Mouse (Mus musculus) Patski (cell line): ENCODE measurements around the gene Rorb. TPM values are rescaled to one million over a fixed set of nuclear protein-coding genes. Genes with fewer than 3 reads are reported as not detected.

Source experiments
- ATAC-seq: fragments of 100-300 bp; one replicate; pipeline ENCODE4 v1.8.0; 2021
- CTCF ChIA-PET: fragments of 350-600 bp; sonication (Branson Sonifier 250); formaldehyde crosslinking; loops from one replicate; lab custom pipeline; 2022; ENCODE audit warnings: inconsistent platforms; lab: Charles Lee
- POLR2A ChIA-PET: fragments of 350-600 bp; sonication (Branson Sonifier 250); formaldehyde crosslinking; loops from one replicate; lab custom pipeline; 2022; ENCODE audit warnings: antibody characterized with exemption, inconsistent platforms; lab: Charles Lee
- DNase-seq: peaks from one replicate; pipeline ENCODE4 v3.0.0-alpha.2; 2011; ENCODE audit warnings: low read depth, low spot score
- H3K27me3 ChIP-seq: fragments of 371-371 bp; one replicate; pipeline ENCODE4 v1.5.1; 2021
- CTCF ChIP-seq: fragments of 100-300 bp; IDR thresholded peaks from one replicate; pipeline ENCODE4 v1.5.1; 2021
- in situ Hi-C: fragments of 300-500 bp; cut with MboI; formaldehyde crosslinking; loops from 3 replicates; pipeline ENCODE4 v1.11.1; 2018; ENCODE audit warnings: low pct_unique_long_range_greater_than_20kb, mixed read lengths
- polyA plus RNA-seq: library from polyadenylated mRNA; unstranded; gene quantifications from one replicate; pipeline ENCODE4 v1.2.3, GENCODE M21; 2021

Rorb gene
- polyA plus RNA-seq, 1 experiment from 2014 or later = 0.03 TPM

- in situ Hi-C loops = no loop called here
- DNase-seq (no peak), ATAC-seq (no peak)
- no peak for TF ChIP-seq CTCF
- ChIA-PET CTCF (interaction anchor here (1.0 to 1.5 kb wide), 2 partner anchors 15 to 17 kb away, joined by 4 read pairs; no protein-coding TSS in a partner anchor), POLR2A (no interaction called here)
- H3K27me3 ChIP-seq = no peaks in the 10 kb centered on the region
These were observed 221.4 kb downstream of the Rorb start for GRCm38 (mm10) chr19:18889632-18890031.

- no peaks in the 10 kb centered on the region for H3K27me3 ChIP-seq
- ChIA-PET POLR2A (no interaction called here), CTCF (interaction anchor here (1.2 to 1.5 kb wide), 2 partner anchors 8 to 17 kb away, joined by 3 to 4 read pairs; no protein-coding TSS in a partner anchor)
- TF ChIP-seq CTCF = no peak
- DNase-seq = no peak
- in situ Hi-C loops = no loop called here
- no peak for ATAC-seq
These were observed 221.8 kb downstream of the Rorb start for GRCm38 (mm10) chr19:18889117-18889627.

- POLR2A ChIA-PET = no interaction called here
- CTCF ChIA-PET = interaction anchor here (1.2 to 1.5 kb wide), 2 partner anchors 9 to 16 kb away, joined by 3 to 4 read pairs; no protein-coding TSS in a partner anchor
- no peak for TF ChIP-seq CTCF
- no peak for DNase-seq
- ATAC-seq = no peak
- in situ Hi-C loops = no loop called here
- no peaks in the 10 kb centered on the region for H3K27me3 ChIP-seq
These were observed 222.4 kb downstream of the Rorb start for GRCm38 (mm10) chr19:18888491-18889116.

GRCm38 (mm10) chr19:18887646-18888407 is 223.2 kb downstream of the Rorb start:
- TF ChIP-seq CTCF = no peak
- no peaks in the 10 kb centered on the region for H3K27me3 ChIP-seq
- ChIA-PET POLR2A (no interaction called here), CTCF (interaction anchor here (1.2 kb wide), 2 partner anchors 9 to 10 kb away, joined by 3 read pairs; no protein-coding TSS in a partner anchor)
- ATAC-seq = no peak
- in situ Hi-C loops = no loop called here
- DNase-seq = no peak

GRCm38 (mm10) chr19:18881162-18881561 is 229.8 kb downstream of the Rorb start:
- POLR2A ChIA-PET = no interaction called here
- TF ChIP-seq CTCF = no peak
- ATAC-seq (no peak), DNase-seq (no peak)
- CTCF ChIA-PET = no interaction called here
- H3K27me3 ChIP-seq = no peaks in the 10 kb centered on the region
- in situ Hi-C loops = no loop called here
